Comparison of ENCODE assay signal across 26 mouse cellular contexts in the genomic region with DNA sequence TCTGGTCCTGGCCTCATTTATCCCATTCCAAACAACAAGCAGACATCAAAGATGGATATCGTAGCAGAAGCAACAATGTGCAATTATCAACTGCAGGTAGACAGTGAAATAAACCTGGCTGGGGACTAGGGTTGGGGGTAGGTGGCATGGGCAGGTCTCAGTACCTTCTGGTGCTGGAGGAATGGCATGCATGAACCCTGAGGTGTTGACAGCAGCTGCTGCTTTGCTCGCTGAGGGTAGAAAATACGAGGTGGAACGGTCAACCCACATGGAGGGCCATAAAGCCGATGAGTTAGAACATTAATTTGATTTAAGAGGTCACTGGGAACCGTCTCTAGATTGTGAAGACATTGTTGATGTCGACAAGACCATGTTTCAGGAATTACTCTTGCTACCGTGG.
A peak's percentile ranks its signal among the peaks of the same experiment; 100 is the strongest.
DNase-seq lines count a peak whose midpoint lies in the region; ATAC-seq lines count a peak whose summit lies in the region.
"Had no signal": no experiment of that assay in that cellular context is flagged by ENCODE, and none has a peak within 500 bp of the region (broad histone marks: within the 10 kb centered on the region; RNA-seq: fewer than 3 reads in every experiment).

No protein-coding gene starts in this region.

- H3K4me1 ChIP-seq in midbrain, embryonic 10.5 days, result peaks cover 49% of the 10 kb centered on the region
- peaks cover 20% of the 10 kb centered on the region for H3K4me1 ChIP-seq in midbrain, embryonic 14.5 days (ENCODE audit: control insufficient read depth, insufficient read depth, low read length)
- peaks cover 60% of the 10 kb centered on the region for H3K4me1 ChIP-seq in neural tube, embryonic 13.5 days (replicated peaks)
- peaks cover 28% of the 10 kb centered on the region for H3K4me1 ChIP-seq in midbrain, embryonic 15.5 days

- no peaks in the 10 kb centered on the region for H3K9me3 ChIP-seq in midbrain, embryonic 10.5 days (replicated peaks)
- no peaks in the 10 kb centered on the region for H3K9me3 ChIP-seq in midbrain, embryonic 14.5 days (ENCODE audit: control insufficient read depth, low read length)
- H3K9me3 ChIP-seq in neural tube, embryonic 13.5 days, result no peaks in the 10 kb centered on the region
- no peaks in the 10 kb centered on the region for H3K9me3 ChIP-seq in midbrain, embryonic 15.5 days
- H3K9me3 ChIP-seq: embryonic facial prominence, embryonic 12.5 days; embryonic facial prominence, embryonic 15.5 days; G1E; hindbrain, embryonic 10.5 days; hindbrain, embryonic 13.5 days had no signal

- no peak overlapping the region for H3K4me2 ChIP-seq in midbrain, embryonic 14.5 days (ENCODE audit: low read length)
- no peak overlapping the region for H3K4me2 ChIP-seq in neural tube, embryonic 13.5 days
- H3K4me2 ChIP-seq in midbrain, embryonic 15.5 days, result no peak overlapping the region
- H3K4me2 ChIP-seq: embryonic facial prominence, embryonic 12.5 days; embryonic facial prominence, embryonic 15.5 days; heart, embryonic 11.5 days; hindbrain, embryonic 13.5 days had no signal

- no peak overlapping the region for H3K4me3 ChIP-seq in midbrain, embryonic 10.5 days
- H3K4me3 ChIP-seq in midbrain, embryonic 14.5 days (replicated peaks; ENCODE audit: low read depth, low read length), result no peak overlapping the region
- no peak overlapping the region for H3K4me3 ChIP-seq in neural tube, embryonic 13.5 days
- no peak overlapping the region for H3K4me3 ChIP-seq in midbrain, embryonic 15.5 days
- H3K4me3 ChIP-seq: embryonic facial prominence, embryonic 12.5 days; embryonic facial prominence, embryonic 15.5 days; hindbrain, embryonic 10.5 days; hindbrain, embryonic 13.5 days had no signal

- no peak for ATAC-seq in midbrain, embryonic 14.5 days (ENCODE audit: low FRiP score, low TSS enrichment)
- no peak for ATAC-seq in neural tube, embryonic 13.5 days (ENCODE audit: low read depth)
- ATAC-seq in midbrain, embryonic 15.5 days (replicated peaks), result no peak
- ATAC-seq: forebrain, embryonic 14.5 days; forebrain, postnatal 0 days; hindbrain, embryonic 16.5 days; Patski had no signal

- H3K36me3 ChIP-seq in midbrain, embryonic 10.5 days, result peaks cover 5% of the 10 kb centered on the region; the same call in 1 of the 2 replicates
- H3K36me3 ChIP-seq in midbrain, embryonic 14.5 days (ENCODE audit: control insufficient read depth, insufficient read depth, low read length), result no peaks in the 10 kb centered on the region
- H3K36me3 ChIP-seq in neural tube, embryonic 13.5 days, result no peaks in the 10 kb centered on the region
- no peaks in the 10 kb centered on the region for H3K36me3 ChIP-seq in midbrain, embryonic 15.5 days (replicated peaks)
- H3K36me3 ChIP-seq: embryonic facial prominence, embryonic 12.5 days; embryonic facial prominence, embryonic 15.5 days; G1E; hindbrain, embryonic 10.5 days; hindbrain, embryonic 13.5 days had no signal

- 0 out of 2 replicates have a peak overlapping the region, but pooled peaks have one; percentile 17 for H3K27ac ChIP-seq in midbrain, embryonic 10.5 days (replicated peaks)
- no peak overlapping the region for H3K27ac ChIP-seq in midbrain, embryonic 14.5 days (replicated peaks; ENCODE audit: low read depth, low read length)
- H3K27ac ChIP-seq in neural tube, embryonic 13.5 days (replicated peaks), result 0 out of 2 replicates have a peak overlapping the region, but pooled peaks have one; percentile 3
- peak overlapping the region; percentile 17; the same call in 1 of the 2 replicates for H3K27ac ChIP-seq in midbrain, embryonic 15.5 days
- H3K27ac ChIP-seq: embryonic facial prominence, embryonic 12.5 days; embryonic facial prominence, embryonic 15.5 days; hindbrain, embryonic 10.5 days; hindbrain, embryonic 13.5 days had no signal

- no peaks in the 10 kb centered on the region for H3K27me3 ChIP-seq in midbrain, embryonic 10.5 days (ENCODE audit: low read depth, poor library complexity, severe bottlenecking)
- H3K27me3 ChIP-seq in midbrain, embryonic 14.5 days (ENCODE audit: control insufficient read depth, insufficient read depth, low read length), result no peaks in the 10 kb centered on the region
- H3K27me3 ChIP-seq in neural tube, embryonic 13.5 days, result no peaks in the 10 kb centered on the region
- no peaks in the 10 kb centered on the region for H3K27me3 ChIP-seq in midbrain, embryonic 15.5 days (replicated peaks)
- H3K27me3 ChIP-seq: CH12.LX; embryonic facial prominence, embryonic 12.5 days; embryonic facial prominence, embryonic 15.5 days; hindbrain, embryonic 13.5 days; Patski had no signal

- no peak for DNase-seq in midbrain, embryonic 10.5 days (ENCODE audit: low spot score)
- DNase-seq in midbrain, embryonic 14.5 days, result no peak
- DNase-seq in neural tube, embryonic 10.5 days (ENCODE audit: extremely low spot score, low spot score), result no peak
- DNase-seq in layer of hippocampus, postnatal 25 days (ENCODE audit: extremely low spot score in 1 of 2, low spot score in 1 of 2), result no peak
- DNase-seq: adrenal gland, adult 2 months; adrenal gland, postnatal 14 days; B cell, adult 2 months; cerebellum, adult 11 months; cerebellum, adult 2 months; cerebellum, adult 9-11 months; cerebellum, postnatal 25 days; forebrain, postnatal 0 days; gastrocnemius, postnatal 25 days; heart, postnatal 36 days had no signal

- no peak overlapping the region for H3K9ac ChIP-seq in midbrain, embryonic 14.5 days (replicated peaks; ENCODE audit: low read length)
- H3K9ac ChIP-seq in neural tube, embryonic 13.5 days, result no peak overlapping the region
- no peak overlapping the region for H3K9ac ChIP-seq in midbrain, embryonic 15.5 days
- H3K9ac ChIP-seq: embryonic facial prominence, embryonic 12.5 days; embryonic facial prominence, embryonic 15.5 days; forebrain, postnatal 0 days; hindbrain, embryonic 13.5 days had no signal

- WGBS in midbrain, embryonic 10.5 days, result 84% methylated on average over 8 of the region's 8 CpGs
- WGBS in midbrain, embryonic 14.5 days, result 91% methylated on average over 8 of the region's 8 CpGs
- 24% methylated on average over 8 of the region's 8 CpGs for WGBS in neural tube, embryonic 13.5 days
- 85% methylated on average over 8 of the region's 8 CpGs for WGBS in midbrain, embryonic 15.5 days
